Mouse (Mus musculus) limb, embryonic 14.5 days (tissue): ENCODE measurements around the gene Sirt4. TPM values are rescaled to one million over a fixed set of nuclear protein-coding genes. Genes with fewer than 3 reads are reported as not detected.

Experiments used
- ATAC-seq: fragments of 200-750 bp; cut with Nextera tagmentation; 2 replicates; pipeline ENCODE4 v1.8.0; 2017; ENCODE audit warnings: low read depth, moderate number of reproducible peaks, moderate TSS enrichment; ENCODE audit not compliant: low FRiP score
- DNase-seq: peaks from one replicate; pipeline ENCODE4 v3.0.0-alpha.2; 2015; ENCODE audit warnings: low spot score
- H3K27ac ChIP-seq: fragments of 300-500 bp; sonication (generic); replicated peaks from 2 replicates; pipeline ENCODE4 v1.5.1; 2014; ENCODE audit warnings: low read depth, mild to moderate bottlenecking, low read length, moderate library complexity, mixed read lengths
- H3K27me3 ChIP-seq: fragments of 300-500 bp; sonication (generic); 2 replicates; pipeline ENCODE4 v1.6.1; 2014; ENCODE audit warnings: low read length, mixed read lengths; ENCODE audit not compliant: control insufficient read depth, insufficient read depth
- H3K36me3 ChIP-seq: fragments of 300-500 bp; sonication (generic); 2 replicates; pipeline ENCODE4 v1.6.1; 2014; ENCODE audit warnings: mild to moderate bottlenecking, low read length, moderate library complexity, mixed read lengths; ENCODE audit not compliant: control insufficient read depth, insufficient read depth
- H3K4me1 ChIP-seq: fragments of 300-500 bp; sonication (generic); 2 replicates; pipeline ENCODE4 v1.6.1; 2014; ENCODE audit warnings: antibody characterized with exemption, low read length, mixed read lengths; ENCODE audit not compliant: control insufficient read depth, insufficient read depth
- H3K4me2 ChIP-seq: fragments of 300-500 bp; sonication (generic); replicated peaks from 2 replicates; pipeline ENCODE4 v1.6.1; 2014; ENCODE audit warnings: low read depth, mild to moderate bottlenecking, low read length, moderate library complexity; ENCODE audit not compliant: severe bottlenecking
- H3K4me3 ChIP-seq: fragments of 300-500 bp; sonication (generic); replicated peaks from 2 replicates; pipeline ENCODE4 v1.5.1; 2014; ENCODE audit warnings: low read length
- H3K9ac ChIP-seq: fragments of 300-500 bp; sonication (generic); 2 replicates; pipeline ENCODE4 v1.6.1; 2014; ENCODE audit warnings: mild to moderate bottlenecking, low read depth, low read length, moderate library complexity; ENCODE audit not compliant: severe bottlenecking
- H3K9me3 ChIP-seq: fragments of 300-500 bp; sonication (generic); 2 replicates; pipeline ENCODE4 v1.6.1; 2016; ENCODE audit warnings: low read length; ENCODE audit not compliant: control insufficient read depth
- POLR2A ChIP-seq: fragments of 200-500 bp; IDR thresholded peaks from 2 replicates; pipeline ENCODE4 v1.8.0; 2012; ENCODE audit warnings: inconsistent platforms, mild to moderate bottlenecking, moderate library complexity, borderline replicate concordance; ENCODE audit not compliant: insufficient read depth, insufficient read length; ENCODE audit errors: extremely low read depth
- WGBS: fragments of 180-500 bp; shearing (Covaris S2); extraction: QIAGEN DNeasy Blood & Tissue Kit; methylation state at CpG from one replicate; pipeline ENCODE4 v1.1.7; 2014; 5-methylcytosine and 5-hydroxymethylcytosine counted together
- polyA plus RNA-seq, 2 experiments: library from polyadenylated mRNA; depleted of rRNA in 1 of 2; stranded (reverse) in 1 of 2; unstranded in 1 of 2; fragments of >200 nt; fragmentation: Nextera tagmentation in 1 of 2; extraction: Ambion mirVana in 1 of 2; gene quantifications; 2 replicates each; pipeline versions ENCODE4 v1.2.1 to v1.2.3; 2012 to 2014

Sirt4 gene
- polyA plus RNA-seq, 2 experiments, result 20.4 to 69.2 TPM

GRCm38 (mm10) chr5:115529364-115529741 is 44.8 kb upstream of the Sirt4 start:
- no peak for DNase-seq
- Histone ChIP-seq H3K9ac (no peak overlapping the region), H3K9me3 (no peaks in the 10 kb centered on the region), H3K4me1 (peaks cover 77% of the 10 kb centered on the region), H3K4me3 (no peak overlapping the region), H3K4me2 (no peak overlapping the region), H3K36me3 (0 out of 2 replicates have a peak, but pooled peaks cover 7% of the 10 kb centered on the region), H3K27me3 (no peaks in the 10 kb centered on the region), H3K27ac (no peak overlapping the region)
- TF ChIP-seq POLR2A, result no peak
- ATAC-seq, result no peak; the same call in 1 of the 2 replicates
- 63% methylated on average over 8 of the region's 8 CpGs for WGBS

GRCm38 (mm10) chr5:115528128-115528527 is 43.6 kb upstream of the Sirt4 start:
- H3K4me2 ChIP-seq, result no peak overlapping the region
- no peaks in the 10 kb centered on the region for H3K27me3 ChIP-seq
- ATAC-seq (no peak), DNase-seq (no peak)
- 90% methylated on average over 5 of the region's 5 CpGs for WGBS
- H3K36me3 ChIP-seq, result 0 out of 2 replicates have a peak, but pooled peaks cover 7% of the 10 kb centered on the region
- no peak for TF ChIP-seq POLR2A
- H3K9me3 ChIP-seq, result no peaks in the 10 kb centered on the region
- no peak overlapping the region for H3K4me3 ChIP-seq
- H3K9ac ChIP-seq, result no peak overlapping the region
- peaks cover 74% of the 10 kb centered on the region for H3K4me1 ChIP-seq
- no peak overlapping the region for H3K27ac ChIP-seq

DNA sequence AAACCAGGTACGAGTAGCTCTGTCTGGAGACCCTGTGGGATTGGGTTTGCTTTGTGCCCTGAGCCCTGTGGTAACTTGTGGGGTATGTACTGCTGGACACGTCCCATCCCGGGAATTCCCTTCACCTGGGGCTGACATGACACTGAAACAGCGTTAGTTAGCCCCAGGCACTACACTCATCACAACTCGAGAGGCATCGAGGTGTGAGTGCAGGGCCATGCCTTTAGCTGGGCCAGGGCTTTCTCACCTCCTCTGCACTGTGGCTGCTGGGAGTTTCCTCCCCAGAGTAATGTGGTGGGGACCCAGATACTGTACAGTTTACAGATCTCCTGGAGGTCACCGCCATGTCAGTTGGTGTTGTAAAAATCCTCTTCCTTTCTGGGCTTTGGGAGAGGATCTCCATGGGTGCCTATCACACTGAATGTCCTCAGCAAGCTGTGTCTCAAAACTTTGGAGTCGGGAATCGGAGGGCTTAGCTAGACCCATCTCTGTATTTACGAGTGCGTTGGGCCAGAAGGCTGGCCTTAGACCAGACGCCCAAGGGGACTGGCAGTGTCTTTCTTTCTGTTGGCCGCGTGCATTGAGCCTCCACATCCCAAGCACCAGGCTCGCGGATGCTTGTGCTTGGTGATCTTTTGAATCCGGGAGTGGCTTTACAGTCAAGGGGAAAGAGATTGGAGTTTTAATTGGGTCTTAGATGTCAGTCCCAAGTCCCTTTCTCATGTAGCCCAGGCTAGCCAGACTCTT is 42.1 kb upstream of the Sirt4 start:
- Histone ChIP-seq H3K9me3 (no peaks in the 10 kb centered on the region), H3K4me2 (no peak overlapping the region), H3K4me3 (no peak overlapping the region), H3K4me1 (peaks cover 73% of the 10 kb centered on the region), H3K27me3 (no peaks in the 10 kb centered on the region), H3K27ac (no peak overlapping the region), H3K9ac (no peak overlapping the region), H3K36me3 (0 out of 2 replicates have a peak, but pooled peaks cover 3% of the 10 kb centered on the region)
- ATAC-seq, result no peak
- no peak for TF ChIP-seq POLR2A
- 85% methylated on average over 17 of the region's 17 CpGs for whole genome bisulfite sequencing
- DNase-seq, result no peak

GRCm38 (mm10) chr5:115525943-115526342 is 41.4 kb upstream of the Sirt4 start:
- no peak for DNase-seq
- H3K9ac ChIP-seq, result no peak overlapping the region

GRCm38 (mm10) chr5:115525416-115525815 is 40.9 kb upstream of the Sirt4 start:
- no peak for TF ChIP-seq POLR2A
- no peak for ATAC-seq
- Histone ChIP-seq H3K9ac (no peak overlapping the region), H3K27me3 (no peaks in the 10 kb centered on the region), H3K4me2 (no peak overlapping the region), H3K9me3 (no peaks in the 10 kb centered on the region), H3K4me3 (no peak overlapping the region), H3K36me3 (0 out of 2 replicates have a peak, but pooled peaks cover 3% of the 10 kb centered on the region), H3K27ac (no peak overlapping the region; the same call in 1 of the 2 replicates), H3K4me1 (peaks cover 65% of the 10 kb centered on the region)
- no peak for DNase-seq
- 77% methylated on average over 4 of the region's 4 CpGs for WGBS

More at GRCm38 (mm10) chr5:115525943-115526342, 41.4 kb upstream of the Sirt4 start:
- ATAC-seq, result no peak
- no peak overlapping the region for H3K4me3 ChIP-seq
- no peak overlapping the region for H3K4me2 ChIP-seq
- no peak overlapping the region for H3K27ac ChIP-seq
- peaks cover 70% of the 10 kb centered on the region for H3K4me1 ChIP-seq
- TF ChIP-seq POLR2A, result no peak
- H3K36me3 ChIP-seq, result 0 out of 2 replicates have a peak, but pooled peaks cover 3% of the 10 kb centered on the region
- 71% methylated on average over 9 of the region's 9 CpGs for WGBS
- no peaks in the 10 kb centered on the region for H3K9me3 ChIP-seq
- H3K27me3 ChIP-seq, result no peaks in the 10 kb centered on the region
